Mouse (Mus musculus) MEL (cell line): ENCODE measurements around the gene Ankrd54. TPM values are rescaled to one million over a fixed set of nuclear protein-coding genes. Genes with fewer than 3 reads are reported as not detected.

Experiments used
- DNase-seq: peaks from one replicate; pipeline ENCODE4 v3.0.0; 2011; ENCODE audit warnings: low read depth, low spot score
- H3K27ac ChIP-seq: 2 replicates; pipeline ENCODE4 v1.5.1; 2012; ENCODE audit warnings: low read depth, mild to moderate bottlenecking, control low read depth, low read length, moderate library complexity; ENCODE audit not compliant: control insufficient read depth
- H3K27me3 ChIP-seq, 2 experiments: fragments of 150-350 bp in 1 of 2; sonication (generic) in 1 of 2; 2 replicates each; pipeline ENCODE4 v1.6.1; 2012; ENCODE audit warnings: low read length in 2 of 2, mild to moderate bottlenecking in 2 of 2, improper control_type of control experiment in 1 of 2, moderate library complexity in 1 of 2; ENCODE audit not compliant: insufficient read depth in 2 of 2, control insufficient read depth in 1 of 2
- H3K36me3 ChIP-seq, 2 experiments: 2 replicates each; pipeline ENCODE4 v1.6.1; 2012 to 2014; ENCODE audit warnings: low read length in 2 of 2, improper control_type of control experiment in 1 of 2, inconsistent platforms in 1 of 2, mild to moderate bottlenecking in 1 of 2; ENCODE audit not compliant: insufficient read depth in 2 of 2, control insufficient read depth in 1 of 2
- H3K4me1 ChIP-seq, 2 experiments: fragments of 150-350 bp in 1 of 2; sonication (generic) in 1 of 2; 2 replicates each; pipeline ENCODE4 v1.6.1; 2012; ENCODE audit warnings: low read length in 2 of 2, improper control_type of control experiment in 1 of 2, mild to moderate bottlenecking in 1 of 2; ENCODE audit not compliant: insufficient read depth in 2 of 2, control insufficient read depth in 1 of 2
- H3K4me3 ChIP-seq, 2 experiments: fragments of 150-350 bp in 1 of 2; sonication (generic) in 1 of 2; 2 replicates each; pipeline ENCODE4 v1.5.1; 2012; ENCODE audit warnings: low read depth in 2 of 2, low read length in 2 of 2, mild to moderate bottlenecking in 2 of 2, moderate library complexity in 2 of 2, control low read depth in 1 of 2, improper control_type of control experiment in 1 of 2; ENCODE audit not compliant: control insufficient read depth in 1 of 2, insufficient read depth in 1 of 2
- H3K79me2 ChIP-seq: 2 replicates; pipeline ENCODE4 v1.6.1; 2012; ENCODE audit warnings: mild to moderate bottlenecking, low read length, moderate library complexity; ENCODE audit not compliant: control insufficient read depth, poor library complexity, insufficient read depth
- H3K9ac ChIP-seq: 2 replicates; pipeline ENCODE4 v1.6.1; 2012; ENCODE audit warnings: low read depth, mild to moderate bottlenecking, control low read depth, low read length, moderate library complexity; ENCODE audit not compliant: control insufficient read depth, poor library complexity, severe bottlenecking
- H3K9me3 ChIP-seq: fragments of 150-350 bp; sonication (generic); replicated peaks from 2 replicates; pipeline ENCODE4 v1.6.1; 2012; ENCODE audit warnings: mild to moderate bottlenecking, low read length, improper control_type of control experiment, moderate library complexity; ENCODE audit not compliant: insufficient read depth
- E2F4 ChIP-seq: IDR thresholded peaks from 2 replicates; pipeline ENCODE4 v1.6.1; 2011; ENCODE audit warnings: low read depth, low read length, improper control_type of control experiment, borderline replicate concordance
- GABPA ChIP-seq: IDR thresholded peaks from 2 replicates; pipeline ENCODE4 v1.6.1; 2012; ENCODE audit warnings: low read depth, mild to moderate bottlenecking, inconsistent platforms, low read length, improper control_type of control experiment, moderate library complexity
- GATA1 ChIP-seq: IDR thresholded peaks from 2 replicates; pipeline ENCODE4 v1.6.1; 2011; ENCODE audit warnings: low read depth, low read length, improper control_type of control experiment
- JUND ChIP-seq: IDR thresholded peaks from 2 replicates; pipeline ENCODE4 v1.6.1; 2011; ENCODE audit warnings: low read depth, mild to moderate bottlenecking, improper control_type of control experiment, low read length
- MAX ChIP-seq: IDR thresholded peaks from 2 replicates; pipeline ENCODE4 v1.6.1; 2011; ENCODE audit warnings: low read length, improper control_type of control experiment
- POLR2AphosphoS2 ChIP-seq: IDR thresholded peaks from 2 replicates; pipeline ENCODE4 v1.6.1; 2011; ENCODE audit warnings: low read length, improper control_type of control experiment
- POLR2AphosphoS5 ChIP-seq: IDR thresholded peaks from 2 replicates; pipeline ENCODE4 v1.6.1; 2012; ENCODE audit warnings: low read depth, borderline replicate concordance, mild to moderate bottlenecking, inconsistent platforms, low read length, moderate library complexity, mixed read lengths
- TAL1 ChIP-seq: IDR thresholded peaks from 2 replicates; pipeline ENCODE4 v1.6.1; 2012; ENCODE audit warnings: mild to moderate bottlenecking, inconsistent platforms, low read length, moderate library complexity, mixed read lengths
- TCF12 ChIP-seq: IDR thresholded peaks from 2 replicates; pipeline ENCODE4 v1.6.1; 2014; ENCODE audit warnings: low read depth, mild to moderate bottlenecking, inconsistent platforms, low read length, improper control_type of control experiment, moderate library complexity
- ZKSCAN1 ChIP-seq: IDR thresholded peaks from 2 replicates; pipeline ENCODE4 v1.6.1; 2012; ENCODE audit warnings: low read depth, mild to moderate bottlenecking, inconsistent platforms, low read length, improper control_type of control experiment, moderate library complexity
- ZMIZ1 ChIP-seq: IDR thresholded peaks from 2 replicates; pipeline ENCODE4 v1.6.1; 2012; ENCODE audit warnings: low read depth, mild to moderate bottlenecking, inconsistent platforms, low read length, improper control_type of control experiment, moderate library complexity
- polyA plus RNA-seq, 2 experiments: library from polyadenylated mRNA; stranded (reverse) in 1 of 2; unstranded in 1 of 2; fragments of >175 nt in 1 of 2; fragments of >200 nt in 1 of 2; gene quantifications; 2 replicates each; pipeline versions ENCODE4 v1.2.1 to v1.2.4; 2012; ENCODE audit warnings: low replicate concordance in 2 of 2, low read depth in 1 of 2; ENCODE audit not compliant: insufficient read length in 2 of 2, insufficient read depth in 1 of 2, missing spikeins in 1 of 2
- total RNA-seq: library from RNA; depleted of rRNA; stranded (reverse); fragments of 300-350 nt; gene quantifications from 2 replicates; pipeline ENCODE4 v1.2.3, GENCODE M21; 2012

The Ankrd54 gene
- total and polyA plus RNA-seq, 3 experiments = 42.3 to 62.2 TPM; not detected in 1

GRCm38 (mm10) chr15:79052366-79052765 is 10.3 kb downstream of the Ankrd54 start:
- no peaks in the 10 kb centered on the region for H3K9me3 ChIP-seq
- no peaks in the 10 kb centered on the region for H3K79me2 ChIP-seq
- no peak overlapping the region for H3K4me3 ChIP-seq
- no peak for TF ChIP-seq ZKSCAN1
- no peaks in the 10 kb centered on the region for H3K4me1 ChIP-seq
- no peaks in the 10 kb centered on the region for H3K27me3 ChIP-seq
- H3K9ac ChIP-seq = no peak overlapping the region
- peaks cover 0 to 3% of the 10 kb centered on the region in 2 experiments; a peak in 1 of 4 replicates for H3K36me3 ChIP-seq
- no peak overlapping the region for H3K27ac ChIP-seq
- DNase-seq = no peak

- no peaks in the 10 kb centered on the region for H3K27me3 ChIP-seq
- H3K4me3 ChIP-seq = no peak overlapping the region
- H3K79me2 ChIP-seq = no peaks in the 10 kb centered on the region
- H3K36me3 ChIP-seq = peaks cover 0 to 3% of the 10 kb centered on the region in 2 experiments; a peak in 1 of 4 replicates
- DNase-seq = no peak
- no peak overlapping the region for H3K9ac ChIP-seq
- no peak overlapping the region for H3K27ac ChIP-seq
- no peaks in the 10 kb centered on the region for H3K9me3 ChIP-seq
- TF ChIP-seq POLR2AphosphoS2 (peak; percentile 70), TAL1 (no peak), ZMIZ1 (peak; percentile 32; the same call in 1 of the 2 replicates)
- no peaks in the 10 kb centered on the region for H3K4me1 ChIP-seq
Measured at GRCm38 (mm10) chr15:79051461-79052360, 11.0 kb downstream of the Ankrd54 start.

- Histone ChIP-seq H3K9me3 (no peaks in the 10 kb centered on the region), H3K36me3 (peaks cover 0 to 3% of the 10 kb centered on the region in 2 experiments; a peak in 1 of 4 replicates), H3K9ac (no peak overlapping the region), H3K4me3 (no peak overlapping the region), H3K27ac (no peak overlapping the region), H3K4me1 (no peaks in the 10 kb centered on the region), H3K27me3 (no peaks in the 10 kb centered on the region), H3K79me2 (no peaks in the 10 kb centered on the region)
- no peak for DNase-seq
- peak; percentile 80 for TF ChIP-seq ZKSCAN1
- TF ChIP-seq GABPA = no peak
- no peak for TF ChIP-seq E2F4
- no peak for TF ChIP-seq TCF12
- TF ChIP-seq MAX = no peak
- TF ChIP-seq GATA1 = no peak
- TF ChIP-seq POLR2AphosphoS5 = no peak
- no peak for TF ChIP-seq JUND
Measured at GRCm38 (mm10) chr15:79050964-79051363, 11.7 kb downstream of the Ankrd54 start.
